Mouse (Mus musculus): ENCODE measurements at regions not wholly inside any gene's neighbourhood (a gene's known extent, or its start where the extent isn't known, plus 50 kb on each side); places are given as distances from the start of the nearest gene placed in this dataset.

DNA sequence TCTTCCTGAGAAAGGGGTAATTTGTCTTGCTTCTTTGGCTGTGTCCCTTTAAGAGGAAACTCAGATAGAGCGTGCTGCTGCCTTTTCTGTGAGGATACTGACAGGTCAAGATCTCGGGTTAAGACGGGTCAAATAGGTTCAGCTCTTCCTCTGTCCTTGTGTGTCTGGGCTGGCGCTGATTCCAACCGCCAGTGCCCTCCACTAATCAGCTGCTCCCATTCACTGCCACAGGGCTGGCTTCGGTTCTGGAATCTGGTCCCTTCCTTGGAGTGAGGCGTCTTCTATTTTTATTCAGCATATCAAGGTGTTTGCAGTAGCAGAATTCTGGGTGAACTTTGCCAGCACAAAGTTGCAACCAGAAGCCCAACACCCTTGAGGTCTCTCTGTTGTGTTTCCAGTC is 124.8 kb downstream of the Irs2 start:
- TF ChIP-seq POLR2A (IDR thresholded peaks at IDR 0.05; ENCODE audit: borderline replicate concordance, low read depth, low read length) (no peak), CTCF (IDR thresholded peaks at IDR 0.05; ENCODE audit: low read depth, low read length) (no peak)

Measured in bone marrow macrophage, adult 2 months (primary cell).